Mouse (Mus musculus): ENCODE measurements around the gene Stat5b. TPM values are rescaled to one million over a fixed set of nuclear protein-coding genes. Genes with fewer than 3 reads are reported as not detected.

Gene Stat5b
- polyA plus RNA-seq, 1 experiment from 2014 or later: 11.9 TPM

DNA sequence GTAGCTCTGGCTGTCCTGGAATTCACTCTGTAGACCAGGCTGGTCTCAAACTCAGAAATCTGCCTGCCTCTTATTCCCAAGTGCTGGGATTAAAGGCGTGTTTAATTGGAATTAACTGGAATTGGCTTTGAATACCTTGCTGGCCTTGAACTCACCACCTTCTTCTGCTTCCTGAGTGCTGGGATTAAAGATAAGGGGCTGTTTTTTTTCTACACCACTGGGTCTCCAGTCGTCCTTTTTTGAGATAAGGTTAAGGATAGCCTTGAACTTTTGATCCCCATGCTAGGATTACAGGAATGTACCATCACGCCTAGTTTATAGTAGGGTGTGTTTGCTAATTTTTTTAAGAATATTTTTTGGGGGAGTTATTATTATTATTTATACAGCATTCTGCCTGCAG lies 72.5 kb downstream of the Stat5b start:
- Histone ChIP-seq H3K9me3 (ENCODE audit: control insufficient read depth, low read length) (no peaks in the 10 kb centered on the region), H3K4me2 (ENCODE audit: low read length) (no peak overlapping the region), H3K4me3 (replicated peaks; ENCODE audit: low read length) (no peak overlapping the region), H3K4me1 (replicated peaks; ENCODE audit: control insufficient read depth, insufficient read depth, low read length) (no peaks in the 10 kb centered on the region), H3K27ac (ENCODE audit: low read length) (no peak overlapping the region), H3K27me3 (replicated peaks; ENCODE audit: control insufficient read depth, insufficient read depth, low read length) (no peaks in the 10 kb centered on the region), H3K36me3 (ENCODE audit: control insufficient read depth, insufficient read depth) (peaks cover 1% of the 10 kb centered on the region; the same call in 1 of the 2 replicates), H3K9ac (replicated peaks; ENCODE audit: low read depth, low read length) (no peak overlapping the region)
- no peak for ATAC-seq
- 80% methylated on average over 3 of the region's 3 CpGs for WGBS

DNA sequence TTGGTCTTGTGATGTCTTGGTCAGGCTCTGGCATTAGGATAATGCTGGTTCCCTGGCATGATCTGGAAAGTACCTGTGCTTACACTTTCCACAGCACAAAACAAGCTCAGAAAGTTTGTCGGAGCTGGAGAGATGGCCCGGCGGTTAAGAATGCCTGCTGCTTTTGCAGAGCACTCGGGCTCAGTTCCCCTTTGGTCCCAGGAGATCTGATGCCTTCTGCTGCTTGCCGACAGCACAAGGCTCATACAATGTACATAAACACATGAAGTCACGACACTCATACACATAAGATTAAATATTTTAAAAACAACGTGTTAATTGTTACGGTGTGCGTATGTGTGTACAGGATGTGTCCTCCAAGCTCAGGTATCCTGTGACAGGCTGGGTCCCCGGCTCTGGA lies 74.6 kb downstream of the Stat5b start:
- Histone ChIP-seq H3K9me3 (ENCODE audit: control insufficient read depth, low read length) (no peaks in the 10 kb centered on the region), H3K4me2 (ENCODE audit: low read length) (no peak overlapping the region), H3K27me3 (replicated peaks; ENCODE audit: control insufficient read depth, insufficient read depth, low read length) (no peaks in the 10 kb centered on the region), H3K4me1 (replicated peaks; ENCODE audit: control insufficient read depth, insufficient read depth, low read length) (peaks cover 2% of the 10 kb centered on the region), H3K36me3 (ENCODE audit: control insufficient read depth, insufficient read depth) (no peaks in the 10 kb centered on the region), H3K4me3 (replicated peaks; ENCODE audit: low read length) (no peak overlapping the region), H3K27ac (ENCODE audit: low read length) (no peak overlapping the region), H3K9ac (replicated peaks; ENCODE audit: low read depth, low read length) (no peak overlapping the region)
- 90% methylated on average over 10 of the region's 10 CpGs for WGBS
- no peak for ATAC-seq

DNA sequence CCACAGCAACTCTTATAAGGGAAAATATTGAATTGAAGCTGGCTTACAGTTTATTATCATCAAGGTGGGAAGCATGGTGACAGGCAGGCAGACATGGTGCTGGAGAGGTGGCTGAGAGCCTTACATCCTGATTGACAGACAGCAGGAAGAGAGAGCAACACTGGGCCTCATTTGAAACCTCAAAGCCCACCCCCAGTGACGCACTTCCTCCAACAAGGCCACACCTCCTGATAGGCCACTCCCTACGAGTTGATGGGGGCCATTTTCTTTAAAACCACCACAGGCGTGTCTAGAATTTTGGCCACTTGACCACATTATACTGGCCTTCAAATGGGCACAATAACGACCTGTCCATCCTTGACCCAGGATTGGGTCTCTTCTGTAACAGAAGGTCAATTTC lies 76.3 kb downstream of the Stat5b start:
- Histone ChIP-seq H3K4me1 (replicated peaks; ENCODE audit: control insufficient read depth, insufficient read depth, low read length) (peaks cover 7% of the 10 kb centered on the region), H3K9me3 (ENCODE audit: control insufficient read depth, low read length) (no peaks in the 10 kb centered on the region), H3K4me2 (ENCODE audit: low read length) (no peak overlapping the region), H3K36me3 (ENCODE audit: control insufficient read depth, insufficient read depth) (no peaks in the 10 kb centered on the region), H3K27ac (ENCODE audit: low read length) (no peak overlapping the region), H3K27me3 (replicated peaks; ENCODE audit: control insufficient read depth, insufficient read depth, low read length) (no peaks in the 10 kb centered on the region), H3K4me3 (replicated peaks; ENCODE audit: low read length) (no peak overlapping the region), H3K9ac (replicated peaks; ENCODE audit: low read depth, low read length) (no peak overlapping the region)
- ATAC-seq: no peak
- WGBS: 86% methylated on average over 4 of the region's 4 CpGs

DNA sequence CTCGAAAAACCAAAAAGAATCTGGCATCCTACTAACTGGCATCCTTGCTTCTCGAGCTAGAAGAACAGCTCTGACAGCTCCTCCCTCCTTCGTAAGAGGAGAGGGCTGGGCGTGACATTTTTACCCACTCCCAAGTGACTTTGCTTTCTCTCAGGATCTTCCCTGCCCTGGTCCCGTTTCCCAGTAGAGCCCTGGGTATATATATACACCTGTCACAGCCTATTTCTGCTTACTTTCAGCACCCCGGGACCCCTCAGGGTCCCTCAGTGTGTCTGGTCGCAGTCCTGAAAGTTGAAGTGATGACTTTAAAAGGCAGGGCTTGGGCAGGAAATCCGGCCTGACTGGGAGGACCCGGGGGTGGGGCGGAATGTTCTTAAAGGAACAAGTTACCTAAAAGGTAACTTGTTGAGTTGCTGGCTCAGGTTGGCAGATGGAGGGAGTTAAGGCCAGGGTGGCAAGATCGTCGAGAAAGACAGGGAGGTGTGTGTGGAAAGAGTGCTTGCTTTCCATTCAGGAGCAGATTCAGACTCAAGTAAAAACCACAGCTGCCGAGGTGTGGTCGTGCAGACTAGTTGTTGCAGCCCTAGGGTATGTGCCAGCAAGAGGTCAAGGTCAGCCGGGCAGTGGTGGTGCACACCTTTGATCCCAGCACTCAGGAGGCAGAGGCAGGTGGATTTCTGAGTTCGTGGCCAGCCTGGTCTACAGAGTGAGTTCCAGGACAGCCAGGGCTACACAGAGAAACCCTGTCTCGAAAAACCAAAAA lies 79.7 kb downstream of the Stat5b start, which contains the start of gene Ghdc:
Gene Ghdc (minus strand): TSS at position 312 of the 763 bp plus-strand sequence.
- no peak within 1 kb of the TSS; the same call in 1 of the 2 replicates for H3K27ac ChIP-seq (ENCODE audit: low read length)
- ATAC-seq: 0 out of 2 replicates have a peak, but pooled peaks have one; percentile 15
- peak within 1 kb of the TSS; percentile 52 for H3K4me2 ChIP-seq (ENCODE audit: low read length)
- no peaks in the 10 kb centered on the region for H3K27me3 ChIP-seq (replicated peaks; ENCODE audit: control insufficient read depth, insufficient read depth, low read length)
- H3K4me3 ChIP-seq (replicated peaks; ENCODE audit: low read length): peak within 1 kb of the TSS; percentile 47
- no peaks in the 10 kb centered on the region for H3K9me3 ChIP-seq (ENCODE audit: control insufficient read depth, low read length)
- WGBS: 26% methylated on average over 17 of the region's 17 CpGs
- H3K4me1 ChIP-seq (replicated peaks; ENCODE audit: control insufficient read depth, insufficient read depth, low read length): peaks cover 7% of the 10 kb centered on the region
- H3K9ac ChIP-seq (replicated peaks; ENCODE audit: low read depth, low read length): peak within 1 kb of the TSS; percentile 48
- H3K36me3 ChIP-seq (ENCODE audit: control insufficient read depth, insufficient read depth): no peaks in the 10 kb centered on the region

DNA sequence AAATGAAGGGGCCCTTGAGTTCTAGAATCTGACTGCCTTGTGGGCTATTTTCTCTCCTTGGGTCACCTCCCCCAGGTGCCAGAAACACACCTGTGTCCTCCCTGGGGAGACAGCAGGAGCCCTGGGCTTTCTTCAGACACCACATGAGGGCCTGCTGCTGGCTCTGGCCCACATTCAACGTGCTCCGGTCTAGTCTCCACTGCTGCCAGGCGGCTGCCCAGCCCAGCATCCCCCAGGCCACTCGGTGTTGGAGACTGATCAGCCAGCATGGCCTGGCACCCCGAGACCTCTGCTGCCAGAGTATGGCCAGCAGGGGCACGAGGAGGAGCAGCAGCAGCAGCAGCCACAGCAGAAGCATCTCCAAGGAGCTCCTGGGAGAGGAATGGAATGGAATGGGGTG lies 80.5 kb downstream of the Stat5b start:
- H3K4me2 ChIP-seq (ENCODE audit: low read length): peak overlapping the region; percentile 52
- peaks cover 7% of the 10 kb centered on the region for H3K4me1 ChIP-seq (replicated peaks; ENCODE audit: control insufficient read depth, insufficient read depth, low read length)
- H3K9me3 ChIP-seq (ENCODE audit: control insufficient read depth, low read length): no peaks in the 10 kb centered on the region
- no peak overlapping the region; the same call in 1 of the 2 replicates for H3K4me3 ChIP-seq (replicated peaks; ENCODE audit: low read length)
- no peak overlapping the region for H3K9ac ChIP-seq (replicated peaks; ENCODE audit: low read depth, low read length)
- 50% methylated on average over 6 of the region's 6 CpGs for WGBS
- no peaks in the 10 kb centered on the region for H3K27me3 ChIP-seq (replicated peaks; ENCODE audit: control insufficient read depth, insufficient read depth, low read length)
- H3K36me3 ChIP-seq (ENCODE audit: control insufficient read depth, insufficient read depth): no peaks in the 10 kb centered on the region
- no peak for ATAC-seq
- H3K27ac ChIP-seq (ENCODE audit: low read length): no peak overlapping the region

DNA sequence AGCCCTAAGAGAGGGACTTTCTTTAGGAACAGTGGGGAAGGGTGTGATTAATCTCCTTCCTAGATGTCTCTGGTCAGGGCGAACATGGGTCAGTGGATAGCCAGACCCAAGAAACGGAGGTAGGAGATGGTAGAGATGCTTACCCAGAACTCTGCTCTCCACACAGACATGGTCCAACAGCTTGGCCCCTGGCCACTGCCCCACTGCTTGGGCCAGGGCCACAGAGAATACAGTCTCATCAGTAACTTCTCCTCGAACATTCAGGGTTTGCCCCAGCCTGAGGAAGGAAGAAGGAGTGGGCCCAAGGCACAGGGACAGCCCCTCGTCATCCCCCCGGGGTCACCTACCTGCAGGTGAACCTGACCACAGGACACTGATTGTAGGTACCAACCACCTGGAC lies 82.7 kb downstream of the Stat5b start:
- WGBS: 88% methylated on average over 5 of the region's 5 CpGs
- Histone ChIP-seq H3K4me3 (replicated peaks; ENCODE audit: low read length) (no peak overlapping the region), H3K27ac (ENCODE audit: low read length) (no peak overlapping the region), H3K27me3 (replicated peaks; ENCODE audit: control insufficient read depth, insufficient read depth, low read length) (no peaks in the 10 kb centered on the region), H3K4me1 (replicated peaks; ENCODE audit: control insufficient read depth, insufficient read depth, low read length) (peaks cover 7% of the 10 kb centered on the region), H3K9me3 (ENCODE audit: control insufficient read depth, low read length) (no peaks in the 10 kb centered on the region), H3K36me3 (ENCODE audit: control insufficient read depth, insufficient read depth) (no peaks in the 10 kb centered on the region), H3K9ac (replicated peaks; ENCODE audit: low read depth, low read length) (no peak overlapping the region), H3K4me2 (ENCODE audit: low read length) (no peak overlapping the region)
- no peak for ATAC-seq

DNA sequence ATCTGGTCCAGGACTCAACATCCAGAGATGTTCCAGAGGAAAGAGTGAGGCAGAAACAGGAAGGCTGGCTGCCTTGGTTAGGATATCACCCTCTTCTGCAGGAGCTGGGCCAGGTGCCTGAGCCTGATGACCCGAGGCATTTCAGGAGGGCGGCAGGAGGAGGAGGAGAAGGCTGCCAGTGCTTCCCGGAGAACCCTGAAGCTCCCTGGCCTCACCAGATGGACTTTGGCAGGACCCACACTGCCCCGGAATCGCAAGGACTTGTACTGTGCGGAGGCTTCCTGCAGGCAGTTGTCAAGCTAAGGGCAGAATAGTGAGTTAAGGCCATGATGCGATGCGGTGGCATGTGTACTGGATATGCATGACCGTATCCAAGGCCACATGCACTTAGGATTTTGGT lies 83.8 kb downstream of the Stat5b start:
- Histone ChIP-seq H3K9ac (replicated peaks; ENCODE audit: low read depth, low read length) (no peak overlapping the region), H3K27me3 (replicated peaks; ENCODE audit: control insufficient read depth, insufficient read depth, low read length) (no peaks in the 10 kb centered on the region), H3K4me2 (ENCODE audit: low read length) (no peak overlapping the region), H3K9me3 (ENCODE audit: control insufficient read depth, low read length) (no peaks in the 10 kb centered on the region), H3K36me3 (ENCODE audit: control insufficient read depth, insufficient read depth) (no peaks in the 10 kb centered on the region), H3K4me1 (replicated peaks; ENCODE audit: control insufficient read depth, insufficient read depth, low read length) (peaks cover 9% of the 10 kb centered on the region), H3K4me3 (replicated peaks; ENCODE audit: low read length) (no peak overlapping the region), H3K27ac (ENCODE audit: low read length) (no peak overlapping the region)
- ATAC-seq: no peak
- WGBS: 87% methylated on average over 9 of the region's 9 CpGs

DNA sequence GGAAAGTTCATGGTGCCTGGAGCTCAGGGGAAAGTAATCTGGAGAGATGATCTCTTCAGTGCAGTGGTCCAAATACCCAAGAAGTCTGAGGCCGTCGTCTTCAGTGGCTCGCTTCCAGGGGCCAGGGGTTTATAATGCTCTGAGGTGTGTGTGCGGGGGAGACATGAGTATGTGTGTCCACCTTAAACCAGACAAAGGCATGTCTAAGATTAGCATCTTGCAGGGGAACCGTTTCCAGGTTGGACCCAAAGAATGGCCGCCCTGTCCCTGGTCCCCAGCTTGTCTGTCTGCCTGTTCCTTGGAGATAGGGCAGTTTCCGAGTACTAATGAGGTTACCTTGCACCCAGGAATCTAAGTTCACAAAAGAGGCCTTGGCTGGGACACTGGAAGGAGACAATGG lies 87.7 kb downstream of the Stat5b start, which contains the start of gene Hcrt:
Gene Hcrt (minus strand): TSS at position 101 of the 400 bp plus-strand sequence.
- H3K9ac ChIP-seq (replicated peaks; ENCODE audit: low read depth, low read length): peak within 1 kb of the TSS; percentile 63
- H3K4me3 ChIP-seq (replicated peaks; ENCODE audit: low read length): peak within 1 kb of the TSS; percentile 47
- no peak within 1 kb of the TSS for H3K27ac ChIP-seq (ENCODE audit: low read length)
- ATAC-seq: no peak
- no peaks in the 10 kb centered on the region; the same call in 1 of the 2 replicates for H3K27me3 ChIP-seq (replicated peaks; ENCODE audit: control insufficient read depth, insufficient read depth, low read length)
- no peaks in the 10 kb centered on the region for H3K9me3 ChIP-seq (ENCODE audit: control insufficient read depth, low read length)
- no peaks in the 10 kb centered on the region for H3K36me3 ChIP-seq (ENCODE audit: control insufficient read depth, insufficient read depth)
- H3K4me2 ChIP-seq (ENCODE audit: low read length): peak within 1 kb of the TSS; percentile 74
- peaks cover 21% of the 10 kb centered on the region for H3K4me1 ChIP-seq (replicated peaks; ENCODE audit: control insufficient read depth, insufficient read depth, low read length)
- 84% methylated on average over 7 of the region's 7 CpGs for WGBS

DNA sequence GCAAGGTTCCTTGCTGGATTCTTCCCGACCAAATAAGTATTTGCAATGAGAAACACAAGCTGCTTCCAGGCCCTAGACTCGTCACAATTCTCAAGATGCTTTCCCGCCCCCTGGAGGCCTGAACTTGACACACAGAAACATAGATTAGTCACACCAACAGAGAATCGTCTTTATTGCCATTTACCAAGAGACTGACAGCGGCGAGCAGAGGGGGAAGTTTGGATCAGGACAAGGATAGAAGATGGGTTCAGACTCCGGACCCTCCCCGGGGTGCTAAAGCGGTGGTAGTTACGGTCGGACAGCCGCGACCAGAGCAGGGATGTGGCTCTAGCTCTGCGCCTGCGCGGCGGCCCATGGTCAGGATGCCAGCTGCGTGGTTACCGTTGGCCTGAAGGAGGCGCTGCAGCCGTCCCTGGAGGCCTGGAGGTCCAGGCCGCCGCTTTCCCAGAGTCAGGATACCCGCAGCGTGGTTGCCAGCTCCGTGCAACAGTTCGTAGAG lies 88.9 kb downstream of the Stat5b start:
- Histone ChIP-seq H3K4me1 (replicated peaks; ENCODE audit: control insufficient read depth, insufficient read depth, low read length) (peaks cover 21% of the 10 kb centered on the region), H3K27me3 (replicated peaks; ENCODE audit: control insufficient read depth, insufficient read depth, low read length) (no peaks in the 10 kb centered on the region; the same call in 1 of the 2 replicates), H3K9ac (replicated peaks; ENCODE audit: low read depth, low read length) (peak overlapping the region; percentile 63), H3K4me3 (replicated peaks; ENCODE audit: low read length) (peak overlapping the region; percentile 47), H3K9me3 (ENCODE audit: control insufficient read depth, low read length) (no peaks in the 10 kb centered on the region), H3K36me3 (ENCODE audit: control insufficient read depth, insufficient read depth) (no peaks in the 10 kb centered on the region), H3K4me2 (ENCODE audit: low read length) (peak overlapping the region; percentile 74), H3K27ac (ENCODE audit: low read length) (no peak overlapping the region)
- peak; percentile 44 for ATAC-seq
- WGBS: under 1% methylated on average over 27 of the region's 27 CpGs

All from forebrain, embryonic 16.5 days (tissue).